Comparison of ENCODE assay signal across 10 mouse cellular contexts in genomic region chr1:85795196-85795595, GRCm38 (mm10). TPM values are rescaled to one million over a fixed set of nuclear protein-coding genes. Genes with fewer than 3 reads are reported as not detected.
DNase-seq lines count a peak whose midpoint lies in the region; ATAC-seq and TF ChIP-seq lines count a peak whose summit lies in the region.
"Had no signal": no experiment of that assay in that cellular context is flagged by ENCODE, and none has a peak within 500 bp of the region (broad histone marks: within the 10 kb centered on the region; RNA-seq: fewer than 3 reads in every experiment).

No protein-coding gene starts in this region.

- WGBS in heart, adult 2 months, result 39% methylated on average over 3 of the region's 3 CpGs
- 65% methylated on average over 3 of the region's 3 CpGs for WGBS in embryonic facial prominence, embryonic 15.5 days
- 35% methylated on average over 3 of the region's 3 CpGs for WGBS in liver, embryonic 16.5 days (ENCODE audit: insufficient replicate concordance)

- H3K79me2 ChIP-seq in heart, adult 2 months (replicated peaks; ENCODE audit: control insufficient read depth, insufficient read depth, low read length), result peaks cover 7% of the 10 kb centered on the region

- H3K4me3 ChIP-seq in heart, adult 2 months, result no peak overlapping the region; the same call in 1 of the 2 replicates
- 0 out of 2 replicates have a peak overlapping the region, but pooled peaks have one; percentile 10 for H3K4me3 ChIP-seq in embryonic facial prominence, embryonic 15.5 days (replicated peaks)
- H3K4me3 ChIP-seq in liver, embryonic 16.5 days (ENCODE audit: low read depth, low read length), result peak overlapping the region; percentile 31

- no peak overlapping the region for H3K9ac ChIP-seq in heart, adult 2 months (ENCODE audit: low read depth, low read length)
- H3K9ac ChIP-seq in embryonic facial prominence, embryonic 15.5 days, result no peak overlapping the region
- H3K9ac ChIP-seq in liver, embryonic 16.5 days (ENCODE audit: low read depth, low read length), result 0 out of 2 replicates have a peak overlapping the region, but pooled peaks have one; percentile 10

- no peak for TF ChIP-seq EP300 in heart, adult 2 months (IDR thresholded peaks at IDR 0.05; ENCODE audit: insufficient read depth, low read depth, low read length)

- H3K9me3 ChIP-seq in embryonic facial prominence, embryonic 15.5 days (replicated peaks), result no peaks in the 10 kb centered on the region
- H3K9me3 ChIP-seq in liver, embryonic 16.5 days (replicated peaks; ENCODE audit: control insufficient read depth, low read length), result no peaks in the 10 kb centered on the region
- H3K9me3 ChIP-seq: limb, embryonic 12.5 days had no signal

- TF ChIP-seq CTCF in heart, adult 2 months (IDR thresholded peaks at IDR 0.05), result no peak

- H3K4me2 ChIP-seq in embryonic facial prominence, embryonic 15.5 days (replicated peaks), result no peak overlapping the region
- H3K4me2 ChIP-seq in liver, embryonic 16.5 days (ENCODE audit: low read depth, low read length), result peak overlapping the region; percentile 47

- peaks cover 6% of the 10 kb centered on the region for H3K4me1 ChIP-seq in heart, adult 2 months (ENCODE audit: control insufficient read depth, insufficient read depth, low read length)
- peaks cover 8% of the 10 kb centered on the region; the same call in 1 of the 2 replicates for H3K4me1 ChIP-seq in embryonic facial prominence, embryonic 15.5 days
- H3K4me1 ChIP-seq in liver, embryonic 16.5 days (ENCODE audit: control insufficient read depth, low read depth, low read length), result peaks cover 13% of the 10 kb centered on the region

- intact Hi-C loops in heart, adult 2 months (cut with DNase I), result no loop called here
- intact Hi-C loops in heart, postnatal 25 days (cut with DNase I), result no loop called here

- no peaks in the 10 kb centered on the region for H3K27me3 ChIP-seq in heart, adult 2 months (ENCODE audit: control insufficient read depth, insufficient read depth, low read length)
- H3K27me3 ChIP-seq in embryonic facial prominence, embryonic 15.5 days, result no peaks in the 10 kb centered on the region
- H3K27me3 ChIP-seq in liver, embryonic 16.5 days (ENCODE audit: control insufficient read depth, insufficient read depth, low read depth, low read length), result no peaks in the 10 kb centered on the region
- H3K27me3 ChIP-seq: limb, embryonic 12.5 days had no signal

- H3K27ac ChIP-seq in heart, adult 2 months, result peak overlapping the region; percentile 96
- no peak overlapping the region for H3K27ac ChIP-seq in embryonic facial prominence, embryonic 15.5 days (replicated peaks)
- no peak overlapping the region for H3K27ac ChIP-seq in liver, embryonic 16.5 days (ENCODE audit: low read length)
- H3K27ac ChIP-seq: limb, embryonic 12.5 days had no signal

- H3K36me3 ChIP-seq in heart, adult 2 months (ENCODE audit: control insufficient read depth, insufficient read depth, low read length), result peaks cover 23% of the 10 kb centered on the region
- H3K36me3 ChIP-seq in embryonic facial prominence, embryonic 15.5 days, result no peaks in the 10 kb centered on the region
- no peaks in the 10 kb centered on the region for H3K36me3 ChIP-seq in liver, embryonic 16.5 days (ENCODE audit: control insufficient read depth, insufficient read depth)

- no peak for TF ChIP-seq POLR2A in heart, adult 2 months (IDR thresholded peaks at IDR 0.05; ENCODE audit: insufficient read depth, low read depth, low read length)

- DNase-seq in heart, adult 2 months, result no peak
- DNase-seq in heart, postnatal 25 days (ENCODE audit: low spot score), result no peak
- DNase-seq in 3134 (ENCODE audit: extremely low read depth, insufficient read length, low spot score) (peak; percentile 15), adipocyte (ENCODE audit: low spot score) (no peak)
- DNase-seq in layer of hippocampus, adult 9-10 months (ENCODE audit: low spot score), result no peak
- no peak for DNase-seq in cerebellum, adult 11 months
- DNase-seq: retina, postnatal 1 day had no signal

- no peak for ATAC-seq in embryonic facial prominence, embryonic 15.5 days (ENCODE audit: insufficient number of reproducible peaks, low FRiP score, low TSS enrichment, low read depth)
- no peak for ATAC-seq in liver, embryonic 16.5 days (ENCODE audit: low read depth)

RNA-seq across cellular contexts. Expression of gene Cab39, which starts 2.0 kb away (rescaled TPM):
- 100 to 1,000 TPM; 113 to 118 TPM for total RNA-seq in heart, adult 2 months (2021)
- 36.7 and 59.1 TPM in 2 replicates for polyA plus RNA-seq in heart, adult 2 months (2012; rRNA removed)
- total RNA-seq in heart, postnatal 25 days (2021), result 100 to 1,000 TPM; 107 to 112 TPM
- 30.3 and 31.3 TPM in 2 replicates for polyA plus RNA-seq in embryonic facial prominence, embryonic 15.5 days (2015; fragmentation: Nextera tagmentation; extraction: Ambion mirVana)
- polyA plus RNA-seq in liver, embryonic 16.5 days (2015; fragmentation: Nextera tagmentation; extraction: Ambion mirVana), result 10.1 and 11.2 TPM in 2 replicates

RNA-seq across cellular contexts. Expression of gene A630001G21Rik, which starts 16.8 kb away (rescaled TPM):
- total RNA-seq in heart, adult 2 months (2021), result under 1 TPM; 0.20 to 0.37 TPM
- 1.2 and 1.3 TPM in 2 replicates for polyA plus RNA-seq in heart, adult 2 months (2012; rRNA removed)
- under 1 TPM; 0.21 to 0.31 TPM for total RNA-seq in heart, postnatal 25 days (2021)
- polyA plus RNA-seq in embryonic facial prominence, embryonic 15.5 days (2015; fragmentation: Nextera tagmentation; extraction: Ambion mirVana), result 1.6 and 1.7 TPM in 2 replicates
- polyA plus RNA-seq in liver, embryonic 16.5 days (2015; fragmentation: Nextera tagmentation; extraction: Ambion mirVana), result 2.0 and 3.0 TPM in 2 replicates
